Mouse (Mus musculus) liver, embryonic 15.5 days (tissue): ENCODE results near the gene Trpv4. TPM values are rescaled to one million over a fixed set of nuclear protein-coding genes. Genes with fewer than 3 reads are reported as not detected.

ENCODE experiments used
- ATAC-seq: fragments of 200-750 bp; cut with Nextera tagmentation; 2 replicates; pipeline ENCODE4 v1.8.0; 2017; ENCODE audit warnings: moderate number of reproducible peaks, mild to moderate bottlenecking, moderate library complexity; ENCODE audit not compliant: insufficient read depth
- H3K27ac ChIP-seq: fragments of 300-500 bp; sonication (generic); replicated peaks from 2 replicates; pipeline ENCODE4 v1.5.1; 2015; ENCODE audit warnings: mild to moderate bottlenecking, inconsistent platforms
- H3K27me3 ChIP-seq: fragments of 300-500 bp; sonication (generic); 2 replicates; pipeline ENCODE4 v1.6.1; 2015; ENCODE audit warnings: mild to moderate bottlenecking, inconsistent platforms
- H3K36me3 ChIP-seq: fragments of 300-500 bp; sonication (generic); replicated peaks from 2 replicates; pipeline ENCODE4 v1.6.1; 2015; ENCODE audit warnings: moderate library complexity, mild to moderate bottlenecking, inconsistent platforms
- H3K4me1 ChIP-seq: fragments of 300-500 bp; sonication (generic); replicated peaks from 2 replicates; pipeline ENCODE4 v1.6.1; 2015; ENCODE audit warnings: inconsistent platforms
- H3K4me2 ChIP-seq: fragments of 300-500 bp; sonication (generic); 2 replicates; pipeline ENCODE4 v1.6.1; 2015; ENCODE audit warnings: moderate library complexity, mild to moderate bottlenecking, inconsistent platforms
- H3K4me3 ChIP-seq: fragments of 300-500 bp; sonication (generic); replicated peaks from 2 replicates; pipeline ENCODE4 v1.5.1; 2015; ENCODE audit warnings: mild to moderate bottlenecking, inconsistent platforms
- H3K9ac ChIP-seq: fragments of 300-500 bp; sonication (generic); 2 replicates; pipeline ENCODE4 v1.6.1; 2015; ENCODE audit warnings: moderate library complexity, mild to moderate bottlenecking, inconsistent platforms
- H3K9me3 ChIP-seq: fragments of 300-500 bp; sonication (generic); replicated peaks from 2 replicates; pipeline ENCODE4 v1.6.1; 2016; ENCODE audit warnings: inconsistent platforms
- WGBS: fragments of 180-500 bp; shearing (Covaris S2); methylation state at CpG from one replicate; pipeline ENCODE4 v1.1.7; 2015; ENCODE audit warnings: mixed read lengths; ENCODE audit not compliant: insufficient replicate concordance; 5-methylcytosine and 5-hydroxymethylcytosine counted together
- polyA plus RNA-seq: library from polyadenylated mRNA; unstranded; fragments of >200 nt; fragmentation: Nextera tagmentation; extraction: Ambion mirVana; gene quantifications from 2 replicates; pipeline ENCODE4 v1.2.1, GENCODE M21; 2015

Gene Trpv4
- polyA plus RNA-seq, 1 experiment from 2014 or later: 0.24 TPM

GRCm38 (mm10) chr5:114688703-114689102 lies 30.5 kb upstream of the Trpv4 start:
- Histone ChIP-seq H3K9ac (no peak overlapping the region), H3K27ac (no peak overlapping the region), H3K4me3 (no peak overlapping the region), H3K36me3 (no peaks in the 10 kb centered on the region), H3K9me3 (no peaks in the 10 kb centered on the region), H3K27me3 (peaks cover 15% of the 10 kb centered on the region), H3K4me1 (peaks cover 48% of the 10 kb centered on the region), H3K4me2 (no peak overlapping the region)
- 81% methylated on average over 13 of the region's 13 CpGs for WGBS
- ATAC-seq: no peak

GRCm38 (mm10) chr5:114687901-114688300 lies 29.7 kb upstream of the Trpv4 start:
- H3K4me2 ChIP-seq: no peak overlapping the region
- no peak overlapping the region for H3K4me3 ChIP-seq
- H3K27ac ChIP-seq: no peak overlapping the region
- no peak overlapping the region for H3K9ac ChIP-seq
- H3K36me3 ChIP-seq: no peaks in the 10 kb centered on the region
- no peak for ATAC-seq
- peaks cover 9% of the 10 kb centered on the region for H3K27me3 ChIP-seq
- H3K9me3 ChIP-seq: no peaks in the 10 kb centered on the region
- H3K4me1 ChIP-seq: peaks cover 48% of the 10 kb centered on the region

GRCm38 (mm10) chr5:114686726-114687210 lies 28.5 kb upstream of the Trpv4 start:
- H3K36me3 ChIP-seq: no peaks in the 10 kb centered on the region
- no peaks in the 10 kb centered on the region; the same call in 1 of the 2 replicates for H3K27me3 ChIP-seq
- no peak overlapping the region for H3K4me2 ChIP-seq
- 77% methylated on average over 7 of the region's 7 CpGs for WGBS
- H3K4me1 ChIP-seq: peaks cover 45% of the 10 kb centered on the region
- H3K9ac ChIP-seq: no peak overlapping the region
- H3K27ac ChIP-seq: no peak overlapping the region
- no peak for ATAC-seq
- H3K9me3 ChIP-seq: no peaks in the 10 kb centered on the region
- no peak overlapping the region for H3K4me3 ChIP-seq

GRCm38 (mm10) chr5:114685986-114686385 lies 27.8 kb upstream of the Trpv4 start:
- no peak overlapping the region for H3K4me2 ChIP-seq
- ATAC-seq: no peak
- 83% methylated on average over 5 of the region's 5 CpGs for WGBS
- no peak overlapping the region for H3K27ac ChIP-seq
- no peaks in the 10 kb centered on the region; the same call in 1 of the 2 replicates for H3K27me3 ChIP-seq
- H3K9ac ChIP-seq: no peak overlapping the region
- H3K4me3 ChIP-seq: no peak overlapping the region
- H3K4me1 ChIP-seq: peaks cover 40% of the 10 kb centered on the region
- H3K9me3 ChIP-seq: no peaks in the 10 kb centered on the region
- no peaks in the 10 kb centered on the region for H3K36me3 ChIP-seq

GRCm38 (mm10) chr5:114681717-114682116 lies 23.5 kb upstream of the Trpv4 start:
- H3K4me1 ChIP-seq: peaks cover under 1% of the 10 kb centered on the region; the same call in 1 of the 2 replicates
- 55% methylated on average over 8 of the region's 8 CpGs for WGBS
- H3K27ac ChIP-seq: no peak overlapping the region

GRCm38 (mm10) chr5:114680676-114681285 lies 22.6 kb upstream of the Trpv4 start:
- Histone ChIP-seq H3K4me2 (no peak overlapping the region), H3K9me3 (no peaks in the 10 kb centered on the region), H3K9ac (no peak overlapping the region), H3K4me3 (no peak overlapping the region), H3K36me3 (no peaks in the 10 kb centered on the region; the same call in 1 of the 2 replicates), H3K27me3 (no peaks in the 10 kb centered on the region), H3K27ac (0 out of 2 replicates have a peak overlapping the region, but pooled peaks have one; percentile 34), H3K4me1 (no peaks in the 10 kb centered on the region; the same call in 1 of the 2 replicates)
- ATAC-seq: no peak
- whole genome bisulfite sequencing: 46% methylated on average over 19 of the region's 19 CpGs

More at GRCm38 (mm10) chr5:114681717-114682116, 23.5 kb upstream of the Trpv4 start:
- Histone ChIP-seq H3K27me3 (no peaks in the 10 kb centered on the region), H3K4me2 (no peak overlapping the region), H3K9ac (no peak overlapping the region), H3K9me3 (no peaks in the 10 kb centered on the region), H3K4me3 (no peak overlapping the region), H3K36me3 (no peaks in the 10 kb centered on the region; the same call in 1 of the 2 replicates)
- ATAC-seq: no peak

GRCm38 (mm10) chr5:114679841-114680591 lies 21.8 kb upstream of the Trpv4 start:
- 59% methylated on average over 17 of the region's 17 CpGs for WGBS
- ATAC-seq: no peak
- H3K27ac ChIP-seq: no peak overlapping the region

GRCm38 (mm10) chr5:114674594-114674993 lies 16.4 kb upstream of the Trpv4 start:
- Histone ChIP-seq H3K9me3 (no peaks in the 10 kb centered on the region), H3K27me3 (no peaks in the 10 kb centered on the region), H3K27ac (no peak overlapping the region), H3K9ac (no peak overlapping the region), H3K4me2 (no peak overlapping the region), H3K36me3 (peaks cover 4% of the 10 kb centered on the region; the same call in 1 of the 2 replicates), H3K4me1 (no peaks in the 10 kb centered on the region), H3K4me3 (no peak overlapping the region)
- no peak for ATAC-seq
- 73% methylated on average over 8 of the region's 8 CpGs for WGBS

More at GRCm38 (mm10) chr5:114679841-114680591, 21.8 kb upstream of the Trpv4 start:
- Histone ChIP-seq H3K27me3 (no peaks in the 10 kb centered on the region), H3K4me3 (no peak overlapping the region), H3K4me2 (no peak overlapping the region), H3K36me3 (no peaks in the 10 kb centered on the region; the same call in 1 of the 2 replicates), H3K9me3 (no peaks in the 10 kb centered on the region), H3K4me1 (no peaks in the 10 kb centered on the region; the same call in 1 of the 2 replicates), H3K9ac (no peak overlapping the region)

- no peaks in the 10 kb centered on the region for H3K9me3 ChIP-seq
- 81% methylated on average over 13 of the region's 13 CpGs for WGBS
- peaks cover 4% of the 10 kb centered on the region; the same call in 1 of the 2 replicates for H3K36me3 ChIP-seq
- H3K27ac ChIP-seq: no peak overlapping the region
- no peak overlapping the region for H3K4me3 ChIP-seq
- no peak overlapping the region for H3K4me2 ChIP-seq
- no peaks in the 10 kb centered on the region for H3K27me3 ChIP-seq
- no peak for ATAC-seq
- H3K9ac ChIP-seq: no peak overlapping the region
- peaks cover under 1% of the 10 kb centered on the region; the same call in 1 of the 2 replicates for H3K4me1 ChIP-seq
Observed at GRCm38 (mm10) chr5:114673114-114673513, 14.9 kb upstream of the Trpv4 start.

GRCm38 (mm10) chr5:114669014-114669413 lies 10.8 kb upstream of the Trpv4 start:
- no peaks in the 10 kb centered on the region for H3K9me3 ChIP-seq
- H3K4me2 ChIP-seq: no peak overlapping the region

GRCm38 (mm10) chr5:114667228-114667856 lies 9.1 kb upstream of the Trpv4 start:
- H3K27me3 ChIP-seq: no peaks in the 10 kb centered on the region; the same call in 1 of the 2 replicates
- H3K9me3 ChIP-seq: no peaks in the 10 kb centered on the region
- H3K4me3 ChIP-seq: peak overlapping the region; percentile 45
- peaks cover 15% of the 10 kb centered on the region for H3K4me1 ChIP-seq
- peak overlapping the region; percentile 31; the same call in 1 of the 2 replicates for H3K9ac ChIP-seq
- H3K27ac ChIP-seq: peak overlapping the region; percentile 69
- 0 out of 2 replicates have a peak, but pooled peaks cover 4% of the 10 kb centered on the region for H3K36me3 ChIP-seq
- peak overlapping the region; percentile 80 for H3K4me2 ChIP-seq
- ATAC-seq: peak; percentile 87
- WGBS: 2% methylated on average over 36 of the region's 36 CpGs

More at GRCm38 (mm10) chr5:114669014-114669413, 10.8 kb upstream of the Trpv4 start:
- ATAC-seq: no peak
- peaks cover 15% of the 10 kb centered on the region for H3K4me1 ChIP-seq
- 84% methylated on average over 5 of the region's 5 CpGs for WGBS
- H3K27ac ChIP-seq: no peak overlapping the region
- H3K4me3 ChIP-seq: no peak overlapping the region
- no peak overlapping the region for H3K9ac ChIP-seq
- H3K27me3 ChIP-seq: no peaks in the 10 kb centered on the region; the same call in 1 of the 2 replicates
- 0 out of 2 replicates have a peak, but pooled peaks cover 4% of the 10 kb centered on the region for H3K36me3 ChIP-seq
